Mouse (Mus musculus): ENCODE results near the gene Cysltr2.

- TF ChIP-seq CTCF (IDR thresholded peaks at IDR 0.05; ENCODE audit: extremely low read depth, insufficient read depth, low read length) (no peak), POLR2A (IDR thresholded peaks at IDR 0.05; ENCODE audit: extremely low read depth, insufficient read depth, low read length) (no peak)
Observed at GRCm38 (mm10) chr14:73001814-73002213, 47.1 kb downstream of the Cysltr2 start.
